Mouse (Mus musculus) G1E (cell line): Measurements from ENCODE around the gene Cacna1f.

ENCODE experiments used
- CTCF ChIP-seq: IDR thresholded peaks from 2 replicates; pipeline ENCODE4 v1.5.1; 2012; ENCODE audit warnings: low read depth, low read length, inconsistent platforms, mixed read lengths
- GATA1 ChIP-seq: IDR thresholded peaks from 2 replicates; pipeline ENCODE4 v1.6.1; 2012; ENCODE audit warnings: borderline replicate concordance, low read length, inconsistent platforms, mixed read lengths
- GATA2 ChIP-seq: IDR thresholded peaks from 2 replicates; pipeline ENCODE4 v1.6.1; 2012; ENCODE audit warnings: low read depth, low read length, inconsistent platforms, borderline replicate concordance

DNA sequence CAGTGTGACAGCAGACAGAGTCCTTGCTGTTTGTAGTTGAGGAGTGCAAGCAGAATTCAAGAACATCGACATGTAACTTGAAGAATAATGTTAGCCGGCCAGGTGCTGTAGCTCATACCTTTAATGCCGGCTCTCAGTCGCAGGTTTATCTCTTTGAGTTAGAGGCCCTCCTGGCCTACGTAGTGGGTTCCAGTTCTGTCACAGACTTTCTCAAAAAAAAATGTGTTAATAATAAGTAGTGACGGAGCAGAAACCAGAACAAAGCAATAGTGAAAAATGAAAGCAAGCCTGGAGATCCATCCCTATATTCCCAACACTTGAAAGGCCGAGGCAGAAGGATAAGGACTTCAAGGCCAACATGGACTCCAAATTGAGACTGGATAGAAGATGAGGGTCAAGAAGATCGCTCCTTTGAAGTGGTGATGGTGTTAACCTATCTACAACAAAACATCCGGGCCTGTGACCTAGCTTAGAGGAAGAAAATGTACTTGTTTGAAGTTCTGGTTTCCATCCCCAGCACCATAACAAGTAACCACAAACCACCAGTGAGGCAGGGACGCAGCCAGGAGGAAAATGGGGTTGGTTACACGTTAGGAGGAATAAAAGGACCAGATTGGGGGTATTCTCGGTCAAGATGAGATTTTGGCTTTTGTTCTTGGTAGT lies 11.1 kb downstream of the Cacna1f start:
- TF ChIP-seq GATA2, result no peak
- no peak for TF ChIP-seq CTCF
- TF ChIP-seq GATA1, result no peak
